Mouse (Mus musculus) lung, postnatal 14 days (tissue): ENCODE measurements around the gene Ift57.

ENCODE experiments used
- DNase-seq: peaks from one replicate; pipeline ENCODE4 v3.0.0; 2021

Gene Ift57

GRCm38 (mm10) chr16:49760517-49761203 lies 61.6 kb downstream of the Ift57 start:
- no peak for DNase-seq

GRCm38 (mm10) chr16:49761981-49762380 lies 62.9 kb downstream of the Ift57 start:
- no peak for DNase-seq

DNA sequence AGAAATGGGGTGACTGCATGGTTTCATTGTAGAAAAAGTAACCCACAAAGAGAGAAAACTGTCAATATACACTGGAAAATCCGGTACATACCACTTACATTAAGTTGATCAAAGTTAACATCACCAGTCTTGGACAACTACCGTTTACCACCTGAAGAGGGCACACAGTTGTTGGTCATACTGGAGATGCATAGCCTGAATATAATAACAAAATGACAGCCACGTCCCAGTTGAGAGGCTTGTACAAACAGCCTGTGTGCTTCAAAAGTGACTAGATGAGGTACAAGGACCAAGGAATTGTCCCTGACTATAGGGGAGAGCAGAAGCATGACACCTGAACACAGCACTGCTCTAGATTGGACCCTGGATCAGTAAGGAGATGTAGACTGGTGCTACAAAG lies 67.3 kb downstream of the Ift57 start:
- peak; percentile 66 for DNase-seq

DNA sequence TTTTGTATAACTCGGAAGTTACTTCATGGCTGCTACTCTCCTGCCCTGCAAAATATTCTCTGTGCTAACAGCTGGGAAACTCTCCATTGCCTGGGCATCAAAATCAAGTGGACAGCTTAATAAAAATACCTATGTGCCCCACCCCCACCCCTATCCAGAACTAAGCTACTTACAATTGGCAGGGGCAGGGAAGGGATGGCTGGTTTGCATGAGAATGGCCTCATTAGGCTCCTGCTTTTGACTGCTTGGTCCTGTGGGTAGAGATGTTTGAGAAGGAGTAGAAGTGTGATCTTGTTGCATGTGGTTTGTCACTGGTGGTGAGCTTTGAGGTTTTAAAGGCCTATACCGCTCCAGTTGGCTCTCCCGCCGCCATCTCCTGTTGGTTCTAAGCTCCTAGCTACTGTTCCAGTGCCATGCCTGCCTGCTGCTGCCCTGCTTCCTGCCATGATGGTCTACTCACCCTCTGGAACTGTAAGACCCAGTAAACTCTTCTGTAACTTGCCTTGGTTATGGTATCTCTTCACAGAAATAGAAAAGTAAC lies 69.5 kb downstream of the Ift57 start:
- DNase-seq, result no peak

DNA sequence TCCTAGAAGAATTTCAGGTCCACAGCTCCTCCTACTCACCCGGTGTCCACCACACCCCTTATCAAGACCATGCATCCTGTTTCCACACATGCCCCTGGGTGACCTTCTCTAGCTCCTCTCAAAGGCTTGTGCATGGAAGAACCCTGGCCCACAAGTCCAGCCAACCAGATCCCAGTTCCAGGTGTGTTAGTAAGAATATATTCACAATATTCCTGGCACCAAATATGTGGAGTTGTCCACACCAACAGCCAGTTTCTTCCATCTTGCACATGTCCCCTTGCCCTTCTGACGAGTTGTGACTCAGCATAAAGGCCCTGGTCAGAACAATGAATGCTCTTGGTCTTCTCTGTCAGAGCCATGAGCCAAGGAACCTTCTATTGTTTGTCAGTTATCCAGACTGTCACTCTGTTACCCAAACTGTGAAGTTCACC lies 70.8 kb downstream of the Ift57 start:
- no peak for DNase-seq

- DNase-seq, result no peak
Measured at GRCm38 (mm10) chr16:49770320-49771189, 71.5 kb downstream of the Ift57 start.

- no peak for DNase-seq
Measured at GRCm38 (mm10) chr16:49771609-49772396, 72.8 kb downstream of the Ift57 start.

- DNase-seq, result no peak
Measured at GRCm38 (mm10) chr16:49772576-49772975, 73.5 kb downstream of the Ift57 start.

- DNase-seq, result no peak
Measured at GRCm38 (mm10) chr16:49773068-49773467, 74.0 kb downstream of the Ift57 start.

- no peak for DNase-seq
Measured at GRCm38 (mm10) chr16:49774059-49775001, 75.3 kb downstream of the Ift57 start.

- no peak for DNase-seq
Measured at GRCm38 (mm10) chr16:49775002-49775966, 76.3 kb downstream of the Ift57 start.

GRCm38 (mm10) chr16:49776981-49777380 lies 77.9 kb downstream of the Ift57 start:
- no peak for DNase-seq

DNA sequence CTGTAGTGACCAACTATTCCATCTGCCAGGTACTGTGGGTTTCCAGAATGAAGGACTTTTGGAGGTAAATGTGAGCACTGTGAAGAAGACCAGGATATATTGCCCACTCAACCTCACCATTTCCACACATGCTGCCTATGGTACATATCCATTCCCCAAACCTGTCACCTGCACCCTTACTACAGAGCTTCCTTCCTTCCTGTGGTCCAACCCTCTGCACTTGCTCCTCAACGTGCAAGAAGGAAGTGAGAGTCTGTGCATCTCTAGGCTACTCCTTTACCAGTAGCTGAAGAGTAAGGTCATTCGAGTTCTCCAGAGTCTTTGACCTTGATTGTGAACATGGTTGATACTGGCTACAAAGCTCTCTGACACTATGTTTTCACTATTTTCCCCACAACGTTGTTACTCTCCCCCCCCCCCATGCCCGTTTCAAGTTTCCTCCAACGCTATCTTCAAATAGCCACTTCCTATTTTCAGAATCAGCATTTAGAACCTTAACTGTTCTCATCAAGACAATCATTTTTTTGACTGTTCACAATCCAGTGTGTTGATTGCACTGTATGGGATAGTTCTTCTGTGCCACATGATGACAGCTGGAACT lies 82.6 kb downstream of the Ift57 start:
- no peak for DNase-seq

GRCm38 (mm10) chr16:49783369-49783768 lies 84.3 kb downstream of the Ift57 start:
- no peak for DNase-seq

DNA sequence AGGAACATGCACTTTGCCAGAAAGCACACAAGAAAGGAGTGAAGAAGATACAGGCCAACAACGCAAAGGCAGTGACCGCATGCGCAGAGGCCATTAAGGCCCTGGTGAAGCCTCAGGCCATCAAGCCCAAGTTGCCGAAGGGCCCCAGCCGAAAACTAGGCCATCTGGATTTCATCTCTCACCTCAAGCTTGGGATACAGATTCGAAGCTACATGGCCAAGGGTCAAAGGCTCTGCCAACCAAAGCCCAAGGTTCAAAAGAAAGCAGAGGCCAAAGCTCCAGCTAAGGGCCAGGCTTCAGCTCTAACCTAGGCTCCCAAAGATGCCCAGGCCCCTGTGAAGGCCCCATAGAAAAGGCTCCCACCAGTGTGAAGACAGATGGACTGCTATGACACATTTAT lies 87.1 kb downstream of the Ift57 start:
- no peak for DNase-seq

- no peak for DNase-seq
Measured at GRCm38 (mm10) chr16:49787714-49788113, 88.7 kb downstream of the Ift57 start.

DNA sequence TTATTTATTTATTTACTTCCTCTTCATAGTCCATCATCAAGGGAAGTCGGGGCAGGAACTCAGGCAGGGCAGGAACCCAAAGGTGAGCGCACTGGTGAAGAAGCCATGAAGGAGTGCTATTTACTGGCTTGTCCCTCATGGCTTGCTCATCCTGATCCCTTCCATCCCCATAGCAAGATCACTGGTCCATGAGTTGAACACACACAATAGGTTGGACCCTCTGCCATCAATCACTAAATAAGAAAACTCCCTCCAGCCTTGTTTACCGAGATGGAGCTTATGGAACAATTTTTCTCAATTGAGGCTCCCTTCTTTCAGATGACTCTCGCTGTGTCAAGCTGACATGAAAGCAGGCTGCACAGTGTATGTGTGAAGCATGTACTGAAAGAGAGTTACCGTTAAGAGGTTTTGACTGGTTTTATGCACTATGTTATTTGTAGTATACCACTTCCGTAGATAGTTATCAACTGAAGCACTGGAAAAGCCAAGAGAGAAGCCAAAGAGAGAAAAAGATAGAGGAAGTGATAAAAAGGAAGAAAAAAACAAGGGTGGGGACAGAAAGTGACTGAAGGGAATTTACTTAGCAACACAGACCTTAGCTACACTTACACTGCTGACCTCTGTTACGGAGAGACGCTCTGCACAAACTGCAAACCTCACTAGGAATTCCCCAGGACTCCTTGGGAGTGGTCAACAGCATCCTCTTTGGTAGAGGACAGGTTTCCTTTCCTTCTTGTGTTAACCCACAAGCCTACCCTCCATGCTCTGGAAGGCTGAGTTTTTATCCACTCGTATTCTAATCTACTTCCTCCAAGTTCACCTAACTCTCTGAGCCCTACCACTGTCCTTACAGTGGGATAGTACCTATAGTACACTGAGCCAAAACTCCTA lies 91.8 kb downstream of the Ift57 start:
- no peak for DNase-seq

GRCm38 (mm10) chr16:49792446-49792878 lies 93.4 kb downstream of the Ift57 start:
- peak; percentile 58 for DNase-seq

GRCm38 (mm10) chr16:49793596-49793995 lies 94.6 kb downstream of the Ift57 start:
- no peak for DNase-seq
